Mouse (Mus musculus) erythroblast, adult 5-6 weeks (primary cell): ENCODE measurements around the gene Nfatc3. TPM values are rescaled to one million over a fixed set of nuclear protein-coding genes. Genes with fewer than 3 reads are reported as not detected.

Experiments
- ATAC-seq: replicated peaks from 2 replicates; pipeline ENCODE4 v1.8.0; 2016; ENCODE audit warnings: moderate number of reproducible peaks, mild to moderate bottlenecking, moderate TSS enrichment, inconsistent platforms; ENCODE audit not compliant: poor library complexity, low FRiP score, severe bottlenecking
- total RNA-seq, 2 experiments: library from RNA; stranded (forward) in 1 of 2; stranded (reverse) in 1 of 2; fragments of 150-400 nt in 1 of 2; fragments of 200-764, 138-1000 nt in 1 of 2; gene quantifications; 2 replicates each; pipeline versions ENCODE4 v1.2.3 to v1.2.4; 2015 to 2017; ENCODE audit warnings: low replicate concordance in 2 of 2

Gene Nfatc3
- total RNA-seq, 2 experiments from 2014 or later = 32.7 to 56.7 TPM

DNA sequence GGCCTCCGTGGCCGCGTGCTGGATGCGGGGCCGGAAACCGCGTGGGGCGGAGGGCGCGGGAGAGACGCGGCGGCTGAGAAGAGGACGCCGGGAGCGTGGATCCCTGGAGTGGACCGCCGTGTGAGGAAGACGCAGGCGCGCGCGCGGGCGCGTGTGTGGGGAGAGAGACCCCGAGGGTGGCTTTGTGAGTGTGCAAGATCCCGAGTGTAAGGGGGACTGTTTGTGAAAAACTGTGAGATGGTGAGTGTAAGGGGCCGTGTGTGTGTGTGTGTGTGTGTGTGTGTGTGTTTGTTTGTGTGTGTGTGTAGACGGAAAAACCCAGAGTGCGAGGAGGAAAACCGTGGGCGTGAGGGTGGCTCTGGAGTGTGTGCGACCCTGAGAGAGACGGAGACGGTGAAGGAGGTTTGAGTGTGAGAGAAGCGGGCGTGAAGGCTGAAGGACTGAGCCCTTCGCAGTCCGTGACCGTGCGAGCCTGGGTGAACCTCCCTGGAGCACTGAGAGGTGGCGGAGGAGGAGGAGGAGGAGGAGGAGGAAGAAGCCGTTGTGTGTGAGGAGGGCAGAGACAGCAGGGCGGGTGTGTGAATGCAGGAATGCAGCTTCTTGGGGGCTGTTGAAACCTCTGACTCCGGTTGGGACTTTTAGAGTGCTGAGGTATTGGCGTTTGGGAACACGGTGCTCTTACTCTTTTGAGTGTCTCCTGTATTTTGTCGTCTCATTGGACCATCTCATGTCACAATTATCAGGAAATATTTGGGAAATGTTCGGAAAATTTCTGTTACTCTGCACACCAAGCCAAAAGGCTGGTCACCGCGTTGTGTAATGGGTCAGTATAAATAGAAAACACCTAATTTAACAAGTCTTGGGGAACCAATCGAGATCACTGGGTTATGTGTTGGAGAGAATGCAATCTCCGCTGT is 110.6 kb downstream of the Nfatc3 start:
- no peak for ATAC-seq

DNA sequence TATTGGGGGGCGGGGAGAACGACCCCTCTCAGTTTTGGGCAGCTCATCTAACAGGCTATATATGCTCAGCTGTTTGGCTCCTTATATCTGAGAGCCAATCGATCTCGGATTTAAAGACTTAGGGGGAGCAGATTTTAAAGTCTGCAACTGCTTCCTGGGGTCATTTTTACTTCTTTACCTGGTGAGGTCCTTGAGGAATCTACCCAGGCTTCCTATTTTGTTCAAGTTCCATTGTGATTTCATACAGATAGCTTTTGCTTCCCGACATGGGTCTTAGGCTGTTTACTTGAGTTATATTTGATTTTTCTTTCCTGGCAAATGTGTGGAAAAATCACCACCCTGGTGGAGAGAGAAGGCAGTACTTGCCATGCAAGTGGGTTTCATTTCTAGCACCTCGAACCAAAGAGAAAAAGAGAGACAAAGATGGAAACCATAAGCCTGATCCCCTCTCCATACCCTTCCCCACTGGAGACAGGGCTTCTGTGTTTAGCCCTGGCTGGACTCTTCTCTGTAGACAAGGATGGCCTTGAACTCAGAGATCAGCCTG is 111.4 kb downstream of the Nfatc3 start:
- ATAC-seq = no peak

DNA sequence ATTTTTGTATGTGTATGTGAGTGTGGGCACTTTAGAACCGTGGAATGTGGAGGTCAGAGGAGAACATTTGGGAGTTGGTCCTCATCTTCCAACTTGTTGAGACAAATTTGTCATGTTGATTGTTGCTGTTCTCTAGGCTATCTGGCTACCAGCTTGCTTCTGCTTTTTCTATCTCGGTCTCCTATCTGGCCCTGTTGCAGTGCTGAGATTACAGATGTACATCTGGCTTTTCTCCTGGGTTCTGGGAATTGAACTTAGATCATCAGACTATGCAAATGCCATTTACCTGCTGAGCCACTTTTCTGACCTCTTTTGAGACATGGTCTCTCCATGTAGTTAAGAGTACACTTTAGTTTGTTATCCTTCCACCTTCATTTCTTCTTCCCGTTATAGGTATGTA is 114.9 kb downstream of the Nfatc3 start:
- ATAC-seq = no peak

DNA sequence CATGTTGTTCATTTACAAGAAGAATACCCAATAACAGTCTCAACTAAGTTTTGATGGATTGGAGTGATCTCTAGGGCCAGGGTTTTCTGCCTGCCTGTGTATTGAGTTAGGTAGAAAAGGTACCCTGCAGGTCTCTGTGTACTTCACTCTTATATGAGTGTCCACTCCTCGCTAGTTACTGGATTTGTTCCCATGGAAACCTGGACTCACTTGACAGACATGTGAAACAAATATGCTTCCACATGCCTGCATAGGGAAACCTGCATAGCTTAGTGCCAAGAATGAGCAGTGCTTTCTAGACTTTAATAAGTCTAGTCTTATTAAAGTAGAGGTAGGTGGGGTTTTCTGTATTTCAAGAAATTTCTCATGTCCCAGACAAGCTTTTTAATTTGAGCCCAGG is 118.3 kb downstream of the Nfatc3 start:
- ATAC-seq = no peak

DNA sequence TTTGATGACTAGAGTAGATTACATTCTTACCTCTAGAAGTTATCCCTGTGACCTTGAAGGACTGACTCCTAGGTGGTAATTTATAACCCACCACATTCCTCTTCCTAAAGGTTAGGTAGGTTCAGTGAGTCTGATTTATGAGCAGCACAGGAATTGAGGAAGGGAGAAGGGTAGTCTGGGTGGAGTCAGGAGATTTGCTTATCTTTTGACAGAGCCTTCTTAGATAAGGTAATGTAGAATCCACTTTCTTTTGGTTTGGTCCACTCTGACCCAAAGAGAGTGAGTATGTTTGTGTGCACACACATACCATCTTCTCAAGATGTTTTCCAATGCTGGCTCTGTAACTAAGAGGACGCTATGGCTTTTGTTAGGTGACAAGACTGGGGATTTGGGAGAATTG is 119.0 kb downstream of the Nfatc3 start:
- no peak for ATAC-seq

DNA sequence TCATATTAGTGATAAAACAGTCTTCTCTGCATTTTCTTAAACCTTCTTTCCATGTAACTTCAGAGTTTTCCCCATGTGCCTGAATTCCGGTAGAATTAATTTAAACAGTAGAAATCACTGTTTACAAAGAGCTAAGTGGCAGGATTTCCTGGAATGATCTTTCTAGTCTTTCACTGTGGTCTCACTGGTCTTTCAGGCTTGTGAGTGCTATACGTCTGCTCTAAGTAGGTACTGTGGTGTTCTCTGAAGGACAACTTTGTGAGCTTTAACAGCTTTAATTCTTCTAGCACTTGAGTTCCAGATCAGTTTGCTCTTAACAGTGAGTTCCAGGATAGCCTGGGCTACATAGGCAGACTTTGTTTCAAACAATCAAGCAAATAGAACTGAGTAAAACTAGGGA is 119.8 kb downstream of the Nfatc3 start:
- no peak for ATAC-seq

Other genes starting within 250 kb of the Nfatc3 start
- gene Ranbp10, start 231.5 kb upstream of the Nfatc3 start, total RNA-seq (2015; ENCODE audit: low replicate concordance) = 514 and 565 TPM in 2 replicates
- gene Ranbp10, start 231.5 kb upstream of the Nfatc3 start, total RNA-seq (2017; ENCODE audit: low replicate concordance) = 620 and 633 TPM in 2 replicates
- gene Tsnaxip1, start 231.1 kb upstream of the Nfatc3 start, total RNA-seq (2015; ENCODE audit: low replicate concordance) = 1.0 and 1.2 TPM in 2 replicates
- gene Tsnaxip1, start 231.1 kb upstream of the Nfatc3 start, total RNA-seq (2017; ENCODE audit: low replicate concordance) = 2.5 and 3.2 TPM in 2 replicates
- gene Cenpt, start 205.6 kb upstream of the Nfatc3 start, total RNA-seq (2015; ENCODE audit: low replicate concordance) = 13.1 and 15.9 TPM in 2 replicates
- 9.6 and 11.3 TPM in 2 replicates for gene Cenpt, start 205.6 kb upstream of the Nfatc3 start, total RNA-seq (2017; ENCODE audit: low replicate concordance)
- 6.3 and 16.3 TPM in 2 replicates for gene Thap11, start 203.7 kb upstream of the Nfatc3 start, total RNA-seq (2015; ENCODE audit: low replicate concordance)
- 7.1 and 8.3 TPM in 2 replicates for gene Thap11, start 203.7 kb upstream of the Nfatc3 start, total RNA-seq (2017; ENCODE audit: low replicate concordance)
- 48.1 and 55.3 TPM in 2 replicates for gene Nutf2, start 198.3 kb upstream of the Nfatc3 start, total RNA-seq (2015; ENCODE audit: low replicate concordance)
- 5.7 and 8.9 TPM in 2 replicates for gene Nutf2, start 198.3 kb upstream of the Nfatc3 start, total RNA-seq (2017; ENCODE audit: low replicate concordance)
- 4.0 and 9.2 TPM in 2 replicates for gene Edc4, start 178.0 kb upstream of the Nfatc3 start, total RNA-seq (2015; ENCODE audit: low replicate concordance)
- 12.4 and 17.6 TPM in 2 replicates for gene Edc4, start 178.0 kb upstream of the Nfatc3 start, total RNA-seq (2017; ENCODE audit: low replicate concordance)
- not detected in 2 replicates for gene Nrn1l, start 165.3 kb upstream of the Nfatc3 start, total RNA-seq (2015; ENCODE audit: low replicate concordance)
- not detected in 2 replicates for gene Nrn1l, start 165.3 kb upstream of the Nfatc3 start, total RNA-seq (2017; ENCODE audit: low replicate concordance)
- 6.3 TPM in 2 replicates for gene Pskh1, start 158.4 kb upstream of the Nfatc3 start, total RNA-seq (2015; ENCODE audit: low replicate concordance)
- 6.1 and 6.7 TPM in 2 replicates for gene Pskh1, start 158.4 kb upstream of the Nfatc3 start, total RNA-seq (2017; ENCODE audit: low replicate concordance)
- gene Ctrl, start 125.0 kb upstream of the Nfatc3 start, total RNA-seq (2015; ENCODE audit: low replicate concordance) = not detected in 2 replicates
- gene Ctrl, start 125.0 kb upstream of the Nfatc3 start, total RNA-seq (2017; ENCODE audit: low replicate concordance) = not detected in 2 replicates
- gene Psmb10, start 120.4 kb upstream of the Nfatc3 start, total RNA-seq (2015; ENCODE audit: low replicate concordance) = 22.9 and 51.4 TPM in 2 replicates
- 7.2 and 13.2 TPM in 2 replicates for gene Psmb10, start 120.4 kb upstream of the Nfatc3 start, total RNA-seq (2017; ENCODE audit: low replicate concordance)
- gene Lcat, start 115.5 kb upstream of the Nfatc3 start, total RNA-seq (2015; ENCODE audit: low replicate concordance) = 1.3 TPM in 1 of 2 replicates, not detected in the other
- not detected in 2 replicates for gene Lcat, start 115.5 kb upstream of the Nfatc3 start, total RNA-seq (2017; ENCODE audit: low replicate concordance)
- gene Slc12a4, start 92.7 kb upstream of the Nfatc3 start, total RNA-seq (2015; ENCODE audit: low replicate concordance) = 4.0 and 7.9 TPM in 2 replicates
- 0.68 and 1.4 TPM in 2 replicates for gene Slc12a4, start 92.7 kb upstream of the Nfatc3 start, total RNA-seq (2017; ENCODE audit: low replicate concordance)
- not detected in 2 replicates for gene Dpep3, start 79.4 kb upstream of the Nfatc3 start, total RNA-seq (2015; ENCODE audit: low replicate concordance)
- not detected in 2 replicates for gene Dpep3, start 79.4 kb upstream of the Nfatc3 start, total RNA-seq (2017; ENCODE audit: low replicate concordance)
- 3.7 and 6.3 TPM in 2 replicates for gene Dus2, start 67.5 kb upstream of the Nfatc3 start, total RNA-seq (2015; ENCODE audit: low replicate concordance)
- gene Dus2, start 67.5 kb upstream of the Nfatc3 start, total RNA-seq (2017; ENCODE audit: low replicate concordance) = 5.9 and 8.9 TPM in 2 replicates
- gene Dpep2nb, start 52.9 kb upstream of the Nfatc3 start, total RNA-seq (2015; ENCODE audit: low replicate concordance) = not detected in 2 replicates
- gene Dpep2nb, start 52.9 kb upstream of the Nfatc3 start, total RNA-seq (2017; ENCODE audit: low replicate concordance) = not detected in 2 replicates
- gene Ddx28, start 47.0 kb upstream of the Nfatc3 start, total RNA-seq (2015; ENCODE audit: low replicate concordance) = 0.77 and 1.3 TPM in 2 replicates
- 1.9 and 6.6 TPM in 2 replicates for gene Ddx28, start 47.0 kb upstream of the Nfatc3 start, total RNA-seq (2017; ENCODE audit: low replicate concordance)
- not detected in 2 replicates for gene Esrp2, start 78.1 kb downstream of the Nfatc3 start, total RNA-seq (2015; ENCODE audit: low replicate concordance)
- not detected in 2 replicates for gene Esrp2, start 78.1 kb downstream of the Nfatc3 start, total RNA-seq (2017; ENCODE audit: low replicate concordance)
- gene Pla2g15, start 91.6 kb downstream of the Nfatc3 start, total RNA-seq (2015; ENCODE audit: low replicate concordance) = 5.2 and 6.3 TPM in 2 replicates
- 3.1 and 5.4 TPM in 2 replicates for gene Pla2g15, start 91.6 kb downstream of the Nfatc3 start, total RNA-seq (2017; ENCODE audit: low replicate concordance)
- 2.5 and 3.8 TPM in 2 replicates for gene Slc7a6, start 110.0 kb downstream of the Nfatc3 start, total RNA-seq (2015; ENCODE audit: low replicate concordance)
- gene Slc7a6, start 110.0 kb downstream of the Nfatc3 start, total RNA-seq (2017; ENCODE audit: low replicate concordance) = 2.2 and 2.5 TPM in 2 replicates
- 3.3 and 23.6 TPM in 2 replicates for gene Slc7a6os, start 152.1 kb downstream of the Nfatc3 start, total RNA-seq (2015; ENCODE audit: low replicate concordance)
- 14.6 and 19.7 TPM in 2 replicates for gene Slc7a6os, start 152.1 kb downstream of the Nfatc3 start, total RNA-seq (2017; ENCODE audit: low replicate concordance)
- 0.77 and 3.1 TPM in 2 replicates for gene Prmt7, start 152.1 kb downstream of the Nfatc3 start, total RNA-seq (2015; ENCODE audit: low replicate concordance)
- 3.2 and 7.5 TPM in 2 replicates for gene Prmt7, start 152.1 kb downstream of the Nfatc3 start, total RNA-seq (2017; ENCODE audit: low replicate concordance)